Mouse (Mus musculus) Patski (cell line): ENCODE data around the gene Steap4. TPM values are rescaled to one million over a fixed set of nuclear protein-coding genes. Genes with fewer than 3 reads are reported as not detected.
"Not testable (repeated sequence)": the region's sequence is repeated elsewhere in the genome, so short reads cannot be mapped to it uniquely, and the experiment has no call there.

Experiments
- ATAC-seq: fragments of 100-300 bp; one replicate; pipeline ENCODE4 v1.8.0; 2021
- CTCF ChIA-PET: fragments of 350-600 bp; sonication (Branson Sonifier 250); formaldehyde crosslinking; loops from one replicate; lab custom pipeline; 2022; ENCODE audit warnings: inconsistent platforms; lab: Charles Lee
- POLR2A ChIA-PET: fragments of 350-600 bp; sonication (Branson Sonifier 250); formaldehyde crosslinking; loops from one replicate; lab custom pipeline; 2022; ENCODE audit warnings: antibody characterized with exemption, inconsistent platforms; lab: Charles Lee
- DNase-seq: peaks from one replicate; pipeline ENCODE4 v3.0.0-alpha.2; 2011; ENCODE audit warnings: low read depth, low spot score
- H3K27me3 ChIP-seq: fragments of 371-371 bp; one replicate; pipeline ENCODE4 v1.5.1; 2021
- CTCF ChIP-seq: fragments of 100-300 bp; IDR thresholded peaks from one replicate; pipeline ENCODE4 v1.5.1; 2021
- in situ Hi-C: fragments of 300-500 bp; cut with MboI; formaldehyde crosslinking; loops from 3 replicates; pipeline ENCODE4 v1.11.1; 2018; ENCODE audit warnings: low pct_unique_long_range_greater_than_20kb, mixed read lengths
- polyA plus RNA-seq: library from polyadenylated mRNA; unstranded; gene quantifications from one replicate; pipeline ENCODE4 v1.2.3, GENCODE M21; 2021

Steap4 gene
- polyA plus RNA-seq, 1 experiment from 2014 or later = 0.09 TPM

DNA sequence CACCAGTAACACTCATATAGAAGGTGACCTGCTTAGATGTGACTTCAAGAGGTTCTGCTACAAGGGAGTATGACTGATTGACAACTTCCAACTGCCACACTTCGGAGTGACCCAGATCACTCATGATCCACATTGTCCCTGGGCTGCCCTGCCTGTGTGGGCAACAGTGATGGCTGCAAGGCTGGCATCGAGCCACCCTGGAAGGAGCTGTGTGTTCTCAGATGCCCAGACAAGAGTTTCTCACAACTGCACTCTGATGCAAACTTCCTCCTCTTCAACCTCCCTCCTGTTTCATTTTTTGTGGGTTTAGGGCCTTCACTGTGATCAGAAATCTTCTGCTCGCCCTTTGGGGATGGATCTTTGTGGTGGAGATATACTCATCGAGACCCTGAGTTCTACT, 28.2 kb downstream of the Steap4 start:
- peaks cover 10% of the 10 kb centered on the region for H3K27me3 ChIP-seq
- no peak for TF ChIP-seq CTCF
- DNase-seq = no peak
- ChIA-PET POLR2A (no interaction called here), CTCF (no interaction called here)
- ATAC-seq = no peak
- in situ Hi-C loops = no loop called here

DNA sequence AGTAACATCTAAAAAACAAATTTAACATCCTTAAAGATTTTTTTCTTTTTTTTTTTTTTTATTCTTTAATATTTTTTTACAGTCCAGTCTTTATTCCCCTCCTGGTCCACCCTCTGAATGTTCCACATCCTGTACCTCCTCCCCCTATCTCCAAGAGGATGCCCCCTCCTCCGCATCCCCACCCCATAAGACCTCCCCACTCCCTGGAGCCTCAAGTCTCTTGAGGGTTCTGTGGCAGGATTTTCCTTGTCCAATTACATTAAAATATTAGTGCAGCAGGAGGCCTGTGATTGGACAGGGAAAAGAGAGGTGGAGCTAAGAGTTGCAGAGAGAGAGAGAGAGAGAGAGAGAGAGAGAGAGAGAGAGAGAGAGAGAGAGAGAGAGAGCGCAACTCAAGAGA, 31.4 kb downstream of the Steap4 start:
- POLR2A ChIA-PET, ATAC-seq, DNase-seq, in situ Hi-C loops, H3K27me3 ChIP-seq: not testable (repeated sequence)
- CTCF ChIA-PET = interaction anchor here (0.6 to 1.7 kb wide), 2 partner anchors 10 to 129 kb away, joined by 3 read pairs; no protein-coding TSS in a partner anchor

DNA sequence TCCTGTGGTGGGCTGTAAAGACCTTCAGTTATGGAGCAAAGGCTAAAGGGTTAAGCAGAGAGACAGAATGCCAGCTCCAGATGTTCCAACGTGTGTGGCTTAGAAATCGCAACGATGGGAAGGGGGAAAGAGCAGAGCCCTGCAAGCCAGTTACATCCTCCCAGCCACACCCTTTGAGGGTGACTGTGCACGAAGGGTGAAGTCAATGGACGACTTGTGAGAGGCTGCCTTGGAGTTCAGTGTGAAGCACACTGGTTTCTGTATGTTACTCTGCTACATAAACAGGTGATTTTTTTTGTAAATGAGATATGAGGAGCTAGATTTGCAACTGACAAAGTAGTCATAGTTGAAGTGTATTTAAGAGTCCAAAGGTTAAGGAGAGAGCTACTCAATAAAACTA, 33.5 kb downstream of the Steap4 start:
- TF ChIP-seq CTCF = no peak
- peaks cover 15% of the 10 kb centered on the region for H3K27me3 ChIP-seq
- ATAC-seq (no peak), DNase-seq (no peak)
- CTCF ChIA-PET = interaction anchor here (0.8 to 1.2 kb wide), 2 partner anchors 12 to 29 kb away, joined by 3 read pairs; no protein-coding TSS in a partner anchor
- in situ Hi-C loops = no loop called here
- POLR2A ChIA-PET = no interaction called here

DNA sequence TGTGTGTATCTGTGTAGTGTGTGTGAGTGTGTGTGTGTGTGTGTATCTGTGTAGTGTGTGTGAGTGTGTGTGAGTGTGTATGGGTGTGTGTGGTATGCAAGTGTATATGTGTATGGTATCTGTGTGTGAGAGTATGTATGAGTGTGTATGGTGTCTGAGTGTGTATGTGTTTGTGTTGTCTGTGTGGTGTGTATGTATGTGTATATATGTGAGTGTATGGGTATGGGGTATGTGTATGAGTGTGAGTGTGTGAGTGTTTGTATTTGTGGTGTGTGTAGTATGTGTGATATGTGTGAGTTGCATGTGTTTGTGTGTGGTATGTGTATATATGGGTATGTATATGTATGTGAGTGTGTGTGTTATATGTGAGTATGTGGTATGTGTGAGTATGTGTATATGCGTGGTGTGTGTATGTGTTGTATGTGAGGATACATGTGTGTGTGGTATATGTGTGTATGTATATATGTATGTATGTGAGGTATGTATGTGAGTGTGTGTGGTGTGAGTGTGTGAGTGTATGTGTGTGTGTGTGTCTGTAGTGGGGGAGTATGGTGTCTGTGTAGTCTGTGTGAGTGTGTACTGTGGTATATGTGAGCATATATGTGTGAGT, 35.1 kb downstream of the Steap4 start:
- no peak for TF ChIP-seq CTCF
- POLR2A ChIA-PET = interaction anchor here (0.6 kb wide), 1 partner anchor 60 kb away, joined by 3 read pairs; no protein-coding TSS in a partner anchor
- H3K27me3 ChIP-seq = peaks cover 18% of the 10 kb centered on the region
- DNase-seq = no peak
- in situ Hi-C loops = no loop called here
- CTCF ChIA-PET = interaction anchor here (1.8 kb wide), 1 partner anchor 12 kb away, joined by 10 read pairs; no protein-coding TSS in a partner anchor
- no peak for ATAC-seq

DNA sequence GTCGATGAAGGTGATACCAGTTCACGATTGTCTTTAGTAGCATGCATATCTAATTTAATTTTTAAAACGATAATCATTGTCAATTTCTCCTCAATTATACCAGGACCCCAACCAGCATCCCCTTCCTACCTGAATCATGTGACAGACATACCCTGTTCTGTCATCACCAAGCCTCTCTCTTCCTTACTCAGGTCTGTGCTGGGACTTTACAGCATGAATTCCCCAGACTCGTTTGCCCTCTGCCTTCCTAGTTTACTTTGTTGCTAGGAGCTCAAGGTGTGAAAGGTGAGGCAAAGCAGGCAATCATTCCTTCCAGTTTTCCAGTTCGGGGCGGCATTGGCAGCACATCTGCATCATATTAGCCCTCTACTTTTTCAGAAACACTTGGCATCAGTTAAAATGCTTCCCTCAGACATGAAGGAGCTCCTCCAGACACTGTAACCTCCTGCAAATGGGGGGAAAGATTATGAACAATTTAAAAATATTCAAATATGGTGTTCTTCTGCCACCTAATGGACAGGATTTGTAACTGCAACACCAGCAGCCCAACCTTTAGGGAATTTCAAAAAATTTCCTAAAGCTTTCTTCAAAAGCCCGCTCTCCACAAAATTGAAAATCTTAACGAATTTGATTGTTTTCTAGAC, 36.3 kb downstream of the Steap4 start:
- ChIA-PET POLR2A (interaction anchor here (0.6 kb wide), 1 partner anchor 59 kb away, joined by 3 read pairs; no protein-coding TSS in a partner anchor), CTCF (interaction anchor here (0.6 to 1.8 kb wide), 7 partner anchors 10 to 58 kb away, joined by 3 to 10 read pairs (median 3); no protein-coding TSS in a partner anchor)
- H3K27me3 ChIP-seq = peaks cover 18% of the 10 kb centered on the region
- no peak for ATAC-seq
- peak; percentile 2 for DNase-seq
- in situ Hi-C loops = no loop called here
- peak; percentile 65 for TF ChIP-seq CTCF

DNA sequence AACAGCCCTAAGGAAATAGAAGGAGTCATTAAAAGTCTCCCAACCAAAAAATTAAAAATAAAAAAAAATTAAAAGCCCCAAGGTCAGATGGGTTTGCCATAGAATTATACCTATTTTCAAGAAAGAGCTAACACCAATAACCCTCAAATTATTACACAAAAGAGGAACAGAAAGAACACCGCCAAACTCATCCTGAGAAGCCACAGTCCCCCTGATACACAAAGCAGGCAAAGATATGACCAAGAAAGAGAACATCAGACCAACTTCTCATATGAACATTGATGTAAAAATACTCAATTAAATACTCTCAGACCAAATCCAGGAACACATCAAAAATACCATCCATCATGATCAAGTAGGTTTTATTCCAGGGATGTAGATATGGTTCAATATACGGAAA, 36.8 kb downstream of the Steap4 start:
- ChIA-PET POLR2A (no interaction called here), CTCF (interaction anchor here (1.2 to 1.8 kb wide), 5 partner anchors 10 to 58 kb away, joined by 3 to 10 read pairs (median 4); no protein-coding TSS in a partner anchor)
- no peak for TF ChIP-seq CTCF
- ATAC-seq = no peak
- in situ Hi-C loops = no loop called here
- no peak for DNase-seq
- peaks cover 18% of the 10 kb centered on the region for H3K27me3 ChIP-seq

DNA sequence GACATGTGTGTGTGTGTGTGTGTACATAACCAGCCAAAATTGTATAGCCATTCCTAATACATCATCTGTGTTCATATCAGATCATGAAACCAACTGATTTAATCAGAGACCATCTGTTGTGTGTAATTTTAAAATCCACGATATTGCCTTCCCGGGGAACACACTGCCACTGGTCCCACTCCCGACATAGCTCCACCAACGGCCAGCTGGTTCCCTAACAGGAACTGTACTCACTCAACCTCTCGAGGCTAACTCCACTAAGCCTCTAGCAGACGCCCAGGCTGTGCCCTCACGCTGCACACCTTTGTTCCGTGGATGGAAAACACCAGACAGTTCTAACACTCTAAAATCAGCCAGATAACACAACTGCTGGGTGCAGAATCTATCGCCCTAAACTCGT, 40.2 kb downstream of the Steap4 start:
- ATAC-seq = no peak
- CTCF ChIA-PET = no interaction called here
- peaks cover 19% of the 10 kb centered on the region for H3K27me3 ChIP-seq
- DNase-seq = no peak
- in situ Hi-C loops = no loop called here
- no peak for TF ChIP-seq CTCF
- POLR2A ChIA-PET = no interaction called here

DNA sequence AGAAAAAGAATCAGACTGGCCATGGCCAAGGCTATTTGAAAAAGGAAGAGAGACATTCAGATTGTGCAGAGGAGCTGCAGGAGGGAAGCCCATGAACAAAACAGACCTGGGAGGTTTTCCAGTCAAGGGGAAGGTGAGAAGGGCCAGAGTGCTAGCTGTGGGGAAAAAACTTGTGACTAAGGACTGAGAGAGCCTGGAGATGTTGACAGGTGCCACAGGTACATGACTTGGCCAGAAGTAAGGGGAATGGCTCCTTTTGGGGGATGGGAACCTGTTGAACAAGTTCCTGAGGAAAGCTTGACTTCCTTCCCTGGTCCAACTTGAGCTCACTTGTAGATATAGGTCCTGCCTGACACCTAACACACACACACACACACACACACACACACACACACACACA, 42.6 kb downstream of the Steap4 start:
- no peak for TF ChIP-seq CTCF
- CTCF ChIA-PET = no interaction called here
- in situ Hi-C loops = no loop called here
- peaks cover 12% of the 10 kb centered on the region for H3K27me3 ChIP-seq
- DNase-seq (no peak), ATAC-seq (no peak)
- POLR2A ChIA-PET = interaction anchor here (0.7 kb wide), 1 partner anchor 28 kb away, joined by 3 read pairs; no protein-coding TSS in a partner anchor

DNA sequence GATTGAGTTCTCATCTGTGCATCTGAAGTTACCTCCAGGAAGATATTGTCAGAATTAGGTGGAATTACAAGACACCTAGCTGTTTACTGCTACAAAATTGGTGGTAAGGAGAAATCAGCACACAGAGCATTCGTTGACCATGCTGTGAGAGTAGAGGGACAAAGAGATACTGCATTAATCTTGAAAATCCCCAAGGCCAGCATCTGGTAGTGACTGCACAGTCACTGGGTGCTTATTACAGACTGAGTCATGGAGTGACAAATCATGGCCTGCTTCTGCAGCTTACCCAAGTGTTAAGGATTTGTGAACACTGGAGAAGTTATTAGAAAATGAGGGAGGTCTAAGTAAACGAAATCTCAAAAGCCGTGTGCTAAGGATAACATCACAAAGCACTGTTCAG, 53.0 kb downstream of the Steap4 start:
- ChIA-PET CTCF (no interaction called here), POLR2A (no interaction called here)
- DNase-seq (no peak), ATAC-seq (no peak)
- no peak for TF ChIP-seq CTCF
- in situ Hi-C loops = no loop called here
- peaks cover 12% of the 10 kb centered on the region for H3K27me3 ChIP-seq

Other genes starting within 250 kb of the Steap4 start
- 194 TPM for gene Sri, start 85.6 kb downstream of the Steap4 start, polyA plus RNA-seq